Mouse (Mus musculus) left cerebral cortex, postnatal 4 days (tissue): ENCODE results near the gene Icam2. TPM values are rescaled to one million over a fixed set of nuclear protein-coding genes. Genes with fewer than 3 reads are reported as not detected.

ENCODE experiments used
- DNase-seq: peaks from one replicate; pipeline ENCODE4 v3.0.0-alpha.2; 2022
- intact Hi-C: fragments of 180-260 bp; cut with DNase I; formaldehyde crosslinking; loops from one replicate; pipeline ENCODE4 v1.15.1; 2025
- total RNA-seq, 2 experiments: library from RNA; stranded (reverse); gene quantifications; 2 replicates each; pipeline ENCODE4 v1.2.3; 2021

Icam2 gene
- total RNA-seq, 2 experiments from 2014 or later, result 4.4 to 6.2 TPM

DNA sequence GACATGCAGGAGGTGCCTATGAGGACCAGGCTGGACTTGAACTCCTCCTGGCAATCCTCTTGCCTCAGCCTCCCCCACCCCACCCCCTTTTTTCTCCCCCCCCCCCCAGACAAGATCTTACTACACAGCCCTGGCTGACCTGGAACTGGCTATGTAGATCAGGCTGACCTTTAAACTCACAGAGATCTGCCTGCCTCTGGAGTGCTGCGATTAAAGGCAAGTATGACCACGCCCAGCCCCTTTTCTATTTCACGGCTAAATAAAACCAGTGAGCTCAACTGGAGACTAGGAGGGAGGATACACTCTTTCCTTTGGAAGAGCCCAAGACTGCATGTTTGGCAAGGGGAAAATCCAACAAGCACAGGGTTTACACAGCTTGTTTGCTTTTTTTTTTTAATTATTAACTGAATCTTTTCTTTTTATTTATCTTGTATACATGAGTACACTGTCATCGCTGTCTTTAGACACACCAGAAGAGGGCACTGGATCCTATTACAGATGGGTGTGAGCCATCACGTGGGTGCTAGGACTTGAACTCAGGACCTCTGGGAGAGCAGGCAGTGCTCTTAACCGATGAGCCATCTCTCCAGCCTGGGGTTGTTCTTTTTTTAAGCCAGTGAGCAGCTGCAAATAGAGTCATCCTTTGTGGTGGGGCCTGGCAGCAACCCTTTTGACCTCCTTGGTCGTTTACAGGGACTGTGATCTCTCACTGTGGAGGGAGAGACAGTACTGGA is 4.9 kb upstream of the Icam2 start:
- intact Hi-C loops, result loop anchor here (10.0 kb wide), 2 partner anchors 68 to 128 kb away; no protein-coding TSS in a partner anchor
- no peak for DNase-seq

DNA sequence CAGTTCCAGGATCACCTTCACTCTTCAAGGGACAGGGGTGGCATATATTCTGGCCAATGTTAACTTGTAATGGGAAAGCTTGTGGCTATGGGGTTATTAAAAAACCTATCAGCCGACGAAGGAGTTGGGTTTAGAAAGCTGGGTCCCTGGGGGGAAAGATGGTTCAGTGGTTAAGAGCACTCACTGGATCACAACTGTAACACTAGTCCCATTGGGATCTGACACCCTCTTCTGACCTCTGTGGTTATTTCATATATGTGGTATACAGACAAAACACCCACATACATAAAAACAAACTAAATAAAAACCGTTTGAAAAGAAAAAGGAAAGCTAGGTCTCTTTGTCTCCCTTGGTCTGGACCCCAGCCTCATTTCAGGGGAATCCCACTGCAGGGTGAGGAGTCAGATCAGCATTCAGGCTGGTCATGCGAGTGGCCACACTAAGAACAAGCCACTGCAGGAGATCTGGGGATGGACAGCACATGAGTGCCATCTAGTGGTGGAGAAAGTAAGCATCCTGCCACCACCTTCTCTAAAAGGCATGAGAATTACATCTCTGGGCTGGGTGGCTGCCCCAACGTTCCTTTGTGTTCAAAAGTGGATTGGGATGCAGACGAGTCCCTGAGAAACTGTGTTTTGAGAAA is 3.8 kb upstream of the Icam2 start:
- peak; percentile 66 for DNase-seq
- intact Hi-C loops, result loop anchor here (10.0 kb wide), 2 partner anchors 67 to 127 kb away; no protein-coding TSS in a partner anchor

- intact Hi-C loops, result loop anchor here (10.0 kb wide), 2 partner anchors 66 to 126 kb away; no protein-coding TSS in a partner anchor
- no peak for DNase-seq
Observed at GRCm38 (mm10) chr11:106390757-106391156, 2.9 kb upstream of the Icam2 start.

- no peak for DNase-seq
- intact Hi-C loops, result loop anchor here (10.0 kb wide), 2 partner anchors 65 to 125 kb away; no protein-coding TSS in a partner anchor
Observed at GRCm38 (mm10) chr11:106389611-106390010, 1.7 kb upstream of the Icam2 start.

DNA sequence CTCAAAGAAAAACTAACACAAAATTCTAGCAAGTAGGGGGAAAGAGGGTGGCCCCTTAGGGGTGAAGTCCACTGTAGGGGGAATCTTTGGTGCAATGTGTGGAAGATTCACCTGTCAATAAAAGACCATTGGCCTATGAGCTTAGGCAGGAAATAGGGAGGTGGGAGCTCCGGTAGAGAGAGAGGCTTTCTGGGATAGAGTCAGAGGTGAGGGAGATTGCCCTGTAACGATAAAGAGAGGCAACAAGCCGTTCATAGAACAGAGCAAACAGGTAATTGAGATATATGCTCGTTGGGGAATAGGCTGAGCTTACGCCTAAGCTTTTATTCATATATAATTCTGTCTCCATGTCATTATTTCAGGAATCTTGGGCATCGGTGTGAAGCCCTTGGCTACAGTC is 855 bp downstream of the Icam2 start:
- DNase-seq, result no peak
- intact Hi-C loops, result no loop called here

DNA sequence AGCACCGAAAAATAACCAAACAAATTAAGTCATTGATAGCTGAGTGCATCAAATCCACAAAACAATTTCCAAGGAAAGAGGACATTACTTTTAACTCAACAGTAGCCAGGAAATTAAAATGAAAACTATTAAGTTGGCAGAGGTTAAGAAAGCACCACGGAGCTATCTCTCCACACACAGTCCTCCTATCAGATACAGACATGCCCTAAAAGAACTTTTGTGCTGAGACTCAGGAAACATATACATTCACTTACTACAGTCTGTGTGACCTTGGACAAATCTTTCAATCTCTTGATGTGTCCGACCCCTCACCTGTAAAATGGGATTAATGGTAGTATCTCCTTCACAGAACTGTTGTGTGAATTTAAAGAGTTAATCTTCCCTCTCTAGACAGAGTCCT is 1.5 kb downstream of the Icam2 start:
- DNase-seq, result no peak
- intact Hi-C loops, result no loop called here

- no peak for DNase-seq
- intact Hi-C loops, result no loop called here
Observed at GRCm38 (mm10) chr11:106383051-106383790, 4.7 kb downstream of the Icam2 start.

DNA sequence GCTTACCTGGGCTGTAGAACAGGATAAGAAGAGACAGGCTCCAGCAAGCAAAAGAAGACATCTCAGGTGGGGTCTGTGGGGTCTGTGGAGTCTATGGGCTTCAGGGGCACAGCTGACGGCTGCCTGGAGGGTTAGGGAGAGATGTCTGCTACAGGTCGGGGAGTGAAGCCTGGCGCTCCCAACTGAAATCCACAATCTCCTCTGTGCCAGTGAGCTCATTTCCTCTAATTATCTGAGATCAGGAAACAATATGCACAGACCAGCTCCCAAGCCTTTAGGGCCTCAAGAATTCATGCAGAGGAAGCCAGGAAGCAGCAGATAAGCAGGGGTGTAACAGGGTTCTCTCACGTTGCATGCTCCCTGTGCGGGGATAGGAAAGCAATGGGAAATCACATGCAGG is 5.5 kb downstream of the Icam2 start:
- intact Hi-C loops, result no loop called here
- DNase-seq, result no peak

- DNase-seq, result peak; percentile 17
- intact Hi-C loops, result no loop called here
Observed at GRCm38 (mm10) chr11:106381883-106382282, 6.0 kb downstream of the Icam2 start.

DNA sequence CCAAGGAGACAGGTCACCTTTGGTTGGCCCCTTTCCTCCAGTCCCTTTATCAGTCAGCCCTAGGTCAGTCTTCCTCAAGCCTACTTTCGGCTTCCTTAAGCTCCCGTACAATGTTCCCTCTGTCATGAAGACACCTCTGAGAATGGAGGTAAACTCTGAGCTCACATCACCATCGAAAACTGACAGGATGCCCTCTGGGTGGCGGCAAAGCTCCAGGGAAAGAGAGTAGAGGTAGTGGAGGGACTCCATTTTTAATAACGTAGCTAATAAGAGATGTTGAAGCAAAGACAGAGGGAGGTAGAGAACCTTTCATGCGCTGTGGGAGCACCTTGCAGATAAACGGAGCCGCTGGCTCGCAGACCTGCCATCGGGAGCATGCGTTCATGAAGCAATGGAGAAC is 6.9 kb downstream of the Icam2 start:
- no peak for DNase-seq
- intact Hi-C loops, result no loop called here

- DNase-seq, result no peak
- intact Hi-C loops, result no loop called here
Observed at GRCm38 (mm10) chr11:106374979-106375378, 12.9 kb downstream of the Icam2 start.

DNA sequence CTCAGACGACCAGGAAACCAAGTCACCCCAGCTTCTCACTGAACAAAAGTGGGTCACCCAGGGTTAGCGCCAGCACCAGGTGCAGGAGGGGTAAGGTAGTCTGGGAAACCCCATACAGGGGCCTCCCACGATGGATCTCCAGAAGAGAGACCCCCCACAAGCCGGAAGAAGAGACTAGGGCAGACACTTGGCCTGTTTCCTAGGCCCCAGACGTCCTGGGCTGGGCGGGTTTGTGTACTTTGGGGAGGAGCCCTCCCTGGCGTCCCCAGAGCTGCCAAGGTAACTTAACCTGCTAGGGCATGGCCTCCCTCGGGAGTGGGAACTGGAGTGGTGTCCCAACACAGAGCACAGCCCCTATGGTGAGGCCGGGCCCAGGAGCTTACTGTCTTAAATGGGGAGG is 13.3 kb downstream of the Icam2 start:
- no peak for DNase-seq
- intact Hi-C loops, result no loop called here

- DNase-seq, result no peak
- intact Hi-C loops, result no loop called here
Observed at GRCm38 (mm10) chr11:106373998-106374397, 13.9 kb downstream of the Icam2 start.

DNA sequence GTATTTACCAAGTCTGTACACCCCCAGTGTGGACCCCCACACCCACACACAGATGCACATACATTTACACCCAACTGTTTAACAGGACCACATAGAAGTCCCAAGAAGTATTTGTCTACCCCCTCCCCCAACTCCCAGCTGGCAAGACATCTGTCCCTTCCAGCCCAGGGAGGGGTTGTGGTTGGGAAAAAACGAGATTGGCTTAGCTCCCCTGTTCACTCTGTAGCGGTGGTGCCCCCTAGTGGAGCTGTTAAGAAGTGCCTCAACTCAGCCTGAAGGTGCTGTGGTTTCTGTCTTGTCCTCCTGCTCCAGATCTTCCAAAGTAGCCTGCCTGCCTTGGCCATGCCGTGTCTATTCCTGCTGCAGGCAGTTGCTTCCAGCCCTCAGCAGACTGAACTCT is 21.6 kb downstream of the Icam2 start:
- intact Hi-C loops, result no loop called here
- peak; percentile 89 for DNase-seq

- DNase-seq, result peak; percentile 12
Observed at GRCm38 (mm10) chr11:106365366-106365765, 22.5 kb downstream of the Icam2 start, which contains the start of gene Prr29. Prr29 (plus strand) TSS chr11:106365472.

DNA sequence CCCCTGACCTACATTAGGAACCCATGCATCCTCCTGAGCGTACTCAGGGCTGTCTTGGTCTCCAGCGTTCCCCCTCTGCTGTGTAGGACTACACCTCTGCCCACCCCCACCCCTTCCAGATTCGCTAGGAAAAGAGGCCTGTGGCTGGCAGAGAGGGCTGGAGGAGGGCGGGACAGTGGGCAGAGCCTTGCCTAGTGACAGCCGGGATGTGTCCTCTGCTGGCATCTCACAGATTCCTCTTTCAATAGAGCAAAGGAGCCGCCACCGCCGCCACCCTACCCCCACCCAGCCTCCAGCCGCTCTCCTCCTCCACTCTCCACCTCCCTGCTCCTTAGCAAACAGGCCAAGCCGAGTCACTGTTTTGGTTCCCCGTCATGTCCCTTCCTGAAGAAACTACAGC is 23.2 kb downstream of the Icam2 start:
- peak; percentile 45 for DNase-seq
- intact Hi-C loops, result no loop called here

More at GRCm38 (mm10) chr11:106365366-106365765, 22.5 kb downstream of the Icam2 start, which contains the start of gene Prr29:
- intact Hi-C loops, result no loop called here

DNA sequence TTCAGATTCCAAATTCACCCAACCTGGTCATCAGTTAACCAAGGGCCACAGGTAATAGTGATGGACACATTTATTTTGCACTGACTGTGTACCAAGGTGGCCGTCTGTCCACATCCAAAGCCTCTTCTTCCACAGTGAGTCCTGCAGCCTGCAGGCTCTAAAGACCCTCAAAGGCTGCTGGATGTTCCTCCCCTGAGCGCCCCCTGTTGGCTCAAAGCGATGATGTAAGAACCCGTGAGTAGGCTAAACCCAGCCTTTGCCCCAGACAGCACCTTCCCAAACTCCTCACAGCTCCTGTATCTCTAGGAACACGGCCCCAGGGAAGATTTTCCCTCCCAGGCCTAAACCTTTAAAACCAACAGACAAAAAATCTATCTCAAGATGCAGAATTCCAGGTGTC is 28.5 kb downstream of the Icam2 start:
- peak; percentile 17 for DNase-seq
- intact Hi-C loops, result no loop called here

DNA sequence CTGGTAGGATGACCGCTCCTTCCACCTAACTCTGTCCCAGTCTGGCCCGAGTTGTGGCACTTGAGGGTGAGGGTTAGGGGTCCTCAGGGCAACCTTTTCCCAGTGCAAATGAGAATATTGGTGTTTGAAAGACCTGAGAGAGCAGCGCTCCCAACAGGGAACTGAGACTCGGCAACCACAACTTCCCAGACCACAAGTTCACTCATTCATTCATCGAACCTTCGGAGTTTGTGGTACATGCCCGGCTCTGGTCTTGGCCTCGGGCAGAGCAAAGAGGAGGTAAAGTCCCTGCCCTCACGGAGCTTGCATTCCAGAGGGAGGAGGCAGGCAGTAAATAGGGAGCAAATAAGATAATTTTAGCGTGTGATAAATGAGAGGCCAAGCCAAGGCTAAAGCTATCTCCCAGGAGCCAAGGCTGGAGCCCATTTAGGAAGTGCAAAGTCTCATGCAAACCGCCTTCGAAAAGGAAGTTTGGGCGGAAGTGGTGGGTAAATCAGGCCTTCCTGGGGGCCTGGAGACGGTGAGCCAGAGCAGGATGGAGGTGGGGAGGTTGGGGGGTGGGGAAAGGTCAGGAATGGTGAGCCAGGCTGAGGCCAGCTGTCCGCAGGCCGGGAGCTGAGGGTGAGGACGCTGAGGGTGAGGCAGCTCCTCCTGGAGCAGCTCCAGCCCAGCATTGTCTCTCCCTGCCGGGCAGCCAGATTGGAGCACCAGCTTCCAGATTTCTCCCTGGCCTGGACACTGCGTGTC is 32.3 kb downstream of the Icam2 start:
- DNase-seq, result peak; percentile 35
- intact Hi-C loops, result no loop called here

DNA sequence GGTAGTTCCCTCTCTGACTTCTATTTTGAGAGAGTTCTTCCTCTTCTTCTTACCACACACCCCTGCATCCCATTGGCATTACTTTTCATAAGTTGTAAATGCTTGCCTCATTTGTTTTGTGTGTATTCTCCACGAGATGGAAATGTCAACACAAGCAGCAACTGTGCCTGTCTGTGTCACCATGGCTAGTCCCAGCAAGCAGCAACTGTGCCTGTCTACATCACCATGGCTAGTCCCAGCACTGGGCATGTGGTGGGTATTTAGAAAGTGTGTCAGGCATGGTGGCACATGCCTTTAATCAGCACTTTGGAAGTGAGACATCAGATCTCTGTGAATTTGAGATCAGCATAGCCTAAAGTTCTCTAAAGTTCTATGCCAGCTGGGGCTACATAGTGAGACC is 33.7 kb downstream of the Icam2 start:
- intact Hi-C loops, result no loop called here
- DNase-seq, result no peak

- no peak for DNase-seq
- intact Hi-C loops, result no loop called here
Observed at GRCm38 (mm10) chr11:106353188-106353587, 34.7 kb downstream of the Icam2 start, which contains the start of gene Scn4a. Scn4a (minus strand) TSS chr11:106353288.

DNA sequence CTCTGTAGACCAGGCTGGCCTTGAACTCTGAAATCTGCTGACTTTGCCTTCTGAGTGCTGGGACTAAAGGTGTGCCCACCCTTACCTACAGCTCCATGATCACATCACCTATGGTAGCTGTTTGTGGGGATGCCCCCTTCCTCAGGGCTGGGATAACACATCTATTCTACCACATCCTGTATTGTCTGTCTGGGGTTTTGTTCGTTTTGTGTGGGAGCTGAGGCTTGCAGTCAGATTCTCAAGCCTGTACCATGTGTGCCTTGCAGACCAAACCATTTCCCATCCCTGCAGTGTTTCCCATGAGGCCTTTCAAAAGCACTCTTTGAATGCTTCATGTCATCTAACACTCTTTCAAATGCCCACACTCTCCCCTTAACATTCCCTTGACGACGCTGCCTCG is 35.9 kb downstream of the Icam2 start:
- intact Hi-C loops, result no loop called here

More for the DNA sequence above, 35.9 kb downstream of the Icam2 start:
- DNase-seq, result no peak
